Mouse (Mus musculus) MEL-GATA-1-ER (cell line): ENCODE data around the gene Tmem270.

Experiments used
- DNase-seq: peaks from one replicate; pipeline ENCODE4 v3.0.0-alpha.2; 2012; ENCODE audit warnings: low read depth; ENCODE audit errors: extremely low read depth

The Tmem270 gene

GRCm38 (mm10) chr5:134887447-134888335, 18.8 kb downstream of the Tmem270 start:
- DNase-seq, result no peak

- DNase-seq, result no peak
These were observed 23.5 kb downstream of the Tmem270 start for GRCm38 (mm10) chr5:134883077-134883476.

- no peak for DNase-seq
These were observed 29.7 kb downstream of the Tmem270 start for GRCm38 (mm10) chr5:134876801-134877200.

- DNase-seq, result no peak
These were observed 31.3 kb downstream of the Tmem270 start for GRCm38 (mm10) chr5:134875245-134875644.

GRCm38 (mm10) chr5:134873956-134874879, 32.3 kb downstream of the Tmem270 start:
- DNase-seq, result no peak

GRCm38 (mm10) chr5:134873034-134873433, 33.5 kb downstream of the Tmem270 start:
- DNase-seq, result no peak

- no peak for DNase-seq
These were observed 33.9 kb downstream of the Tmem270 start for GRCm38 (mm10) chr5:134872597-134872996.

GRCm38 (mm10) chr5:134868506-134868905, 38.0 kb downstream of the Tmem270 start:
- no peak for DNase-seq

GRCm38 (mm10) chr5:134867320-134868144, 39.0 kb downstream of the Tmem270 start:
- DNase-seq, result no peak

GRCm38 (mm10) chr5:134865158-134865557, 41.4 kb downstream of the Tmem270 start:
- DNase-seq, result no peak

GRCm38 (mm10) chr5:134861902-134862497, 44.5 kb downstream of the Tmem270 start:
- no peak for DNase-seq

- no peak for DNase-seq
These were observed 47.3 kb downstream of the Tmem270 start for GRCm38 (mm10) chr5:134859193-134859592.

- no peak for DNase-seq
These were observed 48.2 kb downstream of the Tmem270 start for GRCm38 (mm10) chr5:134858378-134858777.

GRCm38 (mm10) chr5:134852873-134853272, 53.7 kb downstream of the Tmem270 start:
- no peak for DNase-seq
